Mouse (Mus musculus) brain, embryonic 14.5 days (tissue): ENCODE measurements around the gene Cox15.

Experiments used
- CTCF ChIP-seq: fragments of 200-500 bp; IDR thresholded peaks from 2 replicates; pipeline ENCODE4 v1.5.1; 2012; ENCODE audit warnings: inconsistent platforms, mild to moderate bottlenecking, moderate library complexity, borderline replicate concordance; ENCODE audit not compliant: insufficient read depth, insufficient read length; ENCODE audit errors: extremely low read depth
- POLR2A ChIP-seq: fragments of 200-500 bp; IDR thresholded peaks from 2 replicates; pipeline ENCODE4 v1.6.1; 2012; ENCODE audit warnings: mild to moderate bottlenecking, inconsistent platforms, borderline replicate concordance; ENCODE audit not compliant: poor library complexity, insufficient read depth, insufficient read length, severe bottlenecking; ENCODE audit errors: extremely low read depth

- TF ChIP-seq POLR2A (no peak), CTCF (no peak)
Observed at GRCm38 (mm10) chr19:43766451-43766850, 13.7 kb upstream of the Cox15 start.
